Mouse (Mus musculus): ENCODE results near the gene Arid5b.
"Not testable (repeated sequence)": the region's sequence is repeated elsewhere in the genome, so short reads cannot be mapped to it uniquely, and the experiment has no call there.

Arid5b gene

GRCm38 (mm10) chr10:68114955-68115354, 163.6 kb downstream of the Arid5b start:
- DNase-seq (ENCODE audit: extremely low spot score, low read depth, low spot score): no peak

- DNase-seq (ENCODE audit: extremely low spot score, low read depth, low spot score): no peak
These were observed 164.9 kb downstream of the Arid5b start for GRCm38 (mm10) chr10:68113645-68114044.

DNA sequence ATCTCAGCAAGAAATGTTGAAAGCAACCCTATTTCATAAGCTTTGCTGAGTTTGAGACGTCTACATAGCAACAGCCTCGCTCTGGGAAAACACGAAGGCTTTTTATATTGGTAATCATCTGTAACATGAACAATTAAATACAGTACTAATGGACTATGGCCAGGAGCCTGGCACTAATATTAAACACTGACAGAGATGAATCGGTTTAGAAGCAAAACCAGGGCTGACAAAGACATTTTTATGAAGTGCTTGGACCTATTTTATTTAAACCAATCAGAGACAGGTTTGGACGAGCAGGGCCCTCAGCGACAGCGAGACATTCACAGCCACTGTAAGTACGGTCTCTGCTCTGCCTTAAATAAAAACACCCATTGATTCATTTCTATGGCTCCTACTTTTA, 165.6 kb downstream of the Arid5b start:
- no peak for DNase-seq (ENCODE audit: extremely low spot score, low read depth, low spot score)

- DNase-seq (ENCODE audit: extremely low spot score, low read depth, low spot score): no peak
These were observed 167.9 kb downstream of the Arid5b start for GRCm38 (mm10) chr10:68110607-68111006.

- DNase-seq (ENCODE audit: extremely low spot score, low read depth, low spot score): no peak
These were observed 168.4 kb downstream of the Arid5b start for GRCm38 (mm10) chr10:68110182-68110581.

DNA sequence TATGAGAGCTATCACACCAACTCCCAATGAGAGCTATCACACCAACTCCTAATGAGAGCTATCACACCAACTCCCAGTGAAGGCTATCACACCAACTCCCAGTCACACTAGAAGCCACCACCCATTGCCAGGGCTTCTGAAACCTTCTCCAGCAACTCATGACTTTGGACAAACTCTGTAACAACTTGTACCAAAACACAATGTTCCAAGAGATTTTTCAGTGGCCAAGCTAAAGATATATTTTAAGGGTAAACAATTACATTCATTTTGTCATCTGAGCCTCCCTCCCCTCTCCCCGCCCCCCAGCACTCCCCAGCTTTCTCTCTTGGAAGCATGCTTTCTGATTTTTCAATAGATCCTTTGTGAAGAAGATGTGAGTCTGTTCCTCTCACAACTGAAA, 168.9 kb downstream of the Arid5b start:
- DNase-seq (ENCODE audit: extremely low spot score, low read depth, low spot score): no peak

DNA sequence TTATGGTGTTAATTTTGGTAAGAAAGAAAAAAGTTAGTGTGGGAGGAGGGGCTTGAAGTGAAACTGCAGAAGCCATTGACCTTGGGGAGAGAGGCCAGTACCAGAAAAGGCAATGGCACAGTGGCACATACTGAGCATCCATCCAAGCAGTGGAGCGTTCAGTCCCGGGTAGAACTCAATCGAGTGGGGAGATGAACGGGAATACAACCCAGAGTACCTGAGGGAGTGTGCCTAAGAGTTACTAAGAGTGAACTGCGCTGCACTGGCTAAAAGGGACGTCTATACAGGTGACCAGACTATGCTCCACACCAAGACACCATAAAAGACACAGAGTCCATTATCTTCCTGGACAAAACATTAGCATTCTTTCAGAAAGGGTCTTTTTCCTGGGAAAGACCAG, 170.8 kb downstream of the Arid5b start:
- DNase-seq (ENCODE audit: extremely low spot score, low read depth, low spot score): no peak

GRCm38 (mm10) chr10:68106351-68106950, 172.1 kb downstream of the Arid5b start:
- no peak for DNase-seq (ENCODE audit: extremely low spot score, low read depth, low spot score)

DNA sequence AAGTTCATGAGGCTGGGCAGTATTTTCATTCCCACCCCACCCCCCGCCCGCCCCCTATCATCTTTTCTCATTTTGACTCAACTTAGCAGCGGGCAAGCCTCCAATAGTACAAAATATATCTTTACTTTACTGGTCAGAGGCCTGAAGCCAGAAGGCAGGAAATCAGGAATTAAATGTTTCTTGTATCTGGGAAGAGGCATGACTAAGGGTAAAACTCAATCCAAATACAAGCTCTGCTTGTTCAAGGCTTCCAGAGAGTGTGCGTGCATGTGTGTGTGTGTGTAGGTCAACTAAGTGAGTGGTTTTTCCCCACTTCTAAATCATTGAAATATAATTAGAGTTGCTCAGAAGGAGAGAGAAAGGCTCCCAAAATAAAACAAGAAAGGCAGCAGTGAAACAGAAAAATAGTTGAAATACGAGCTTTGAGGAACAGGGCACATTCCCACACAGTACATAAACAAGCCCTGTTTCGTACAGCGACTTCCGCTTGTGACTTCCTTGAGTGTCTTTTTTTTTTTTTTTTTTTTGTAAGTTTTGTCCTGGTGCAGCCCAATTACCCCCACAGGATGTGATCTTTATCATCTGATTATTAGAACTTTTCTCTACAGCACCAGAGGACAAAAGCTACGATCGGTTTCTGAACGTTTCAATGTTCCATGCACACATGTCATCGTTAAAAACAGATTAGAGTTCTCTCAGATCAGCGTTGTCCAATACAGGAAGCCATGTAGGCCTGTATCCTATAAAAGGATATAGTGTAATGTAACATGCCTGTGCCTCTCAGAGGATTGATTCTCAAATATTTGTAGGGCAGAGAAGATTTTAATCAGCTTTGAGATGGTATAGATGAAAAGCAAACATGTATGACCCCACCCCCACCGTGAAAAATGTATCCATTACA, 173.4 kb downstream of the Arid5b start:
- DNase-seq (ENCODE audit: extremely low spot score, low read depth, low spot score): no peak

DNA sequence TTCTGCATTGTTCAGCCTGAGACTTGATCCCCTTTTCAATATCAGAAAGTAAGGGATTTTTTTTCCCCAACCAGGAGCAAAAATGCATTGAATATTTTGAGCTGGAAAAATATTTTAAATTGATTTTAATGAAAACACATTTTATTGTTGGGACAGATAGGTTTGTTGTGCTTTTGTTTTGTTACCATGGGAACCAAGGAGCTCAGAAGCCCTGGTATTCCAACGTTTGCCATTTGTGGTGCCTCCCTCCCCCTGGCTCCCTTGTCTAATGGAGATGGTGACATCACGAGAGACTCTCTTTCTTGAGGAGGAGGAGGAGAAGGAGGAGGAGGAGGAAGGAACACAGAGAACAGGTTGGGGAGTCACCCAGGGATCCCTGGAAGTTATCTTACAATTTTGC, 174.1 kb downstream of the Arid5b start:
- DNase-seq (ENCODE audit: extremely low spot score, low read depth, low spot score): no peak

DNA sequence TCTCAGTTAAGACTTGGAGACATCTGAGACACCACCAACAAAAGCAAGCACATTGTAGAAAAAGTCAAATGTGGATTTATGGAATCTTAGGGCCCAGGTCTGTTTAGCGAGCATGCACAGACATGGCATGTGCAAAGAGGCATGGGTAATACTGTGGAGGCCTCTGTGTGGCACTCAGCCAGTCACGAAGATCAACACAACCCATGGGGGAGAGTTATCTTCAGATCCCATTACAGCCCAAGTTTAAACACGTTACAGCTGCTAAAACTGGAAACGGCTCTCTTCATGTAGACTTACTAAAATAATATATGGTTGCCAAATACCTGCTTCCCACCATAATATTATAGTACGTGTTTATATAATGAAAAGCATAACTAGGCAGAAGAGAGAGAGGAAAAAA, 174.6 kb downstream of the Arid5b start:
- no peak for DNase-seq (ENCODE audit: extremely low spot score, low read depth, low spot score)

- DNase-seq (ENCODE audit: extremely low spot score, low read depth, low spot score): no peak
These were observed 175.3 kb downstream of the Arid5b start for GRCm38 (mm10) chr10:68103078-68103855.

- DNase-seq (ENCODE audit: extremely low spot score, low read depth, low spot score): no peak
These were observed 176.0 kb downstream of the Arid5b start for GRCm38 (mm10) chr10:68102566-68102965.

- no peak for DNase-seq (ENCODE audit: extremely low spot score, low read depth, low spot score)
These were observed 177.3 kb downstream of the Arid5b start for GRCm38 (mm10) chr10:68101251-68101650.

DNA sequence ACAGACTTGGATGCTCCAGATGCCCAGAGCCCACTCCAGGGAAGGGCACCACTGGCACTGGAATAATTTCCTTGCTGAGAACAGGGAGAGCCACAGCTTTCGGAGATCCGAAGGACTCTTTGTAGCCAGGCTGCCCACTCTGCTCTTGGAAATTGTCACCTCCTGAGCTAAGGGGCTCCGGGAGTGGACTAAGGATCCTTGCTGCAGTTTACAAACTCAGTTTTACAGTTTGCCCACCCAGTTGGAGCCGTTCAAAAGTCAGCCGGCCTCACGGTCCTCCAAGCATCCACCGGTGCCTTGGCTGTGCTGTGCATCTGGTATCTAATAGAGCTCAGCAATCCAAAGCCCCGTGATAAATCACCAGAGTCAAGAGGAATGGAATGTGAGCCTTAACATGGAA, 178.0 kb downstream of the Arid5b start:
- DNase-seq (ENCODE audit: extremely low spot score, low read depth, low spot score): no peak

GRCm38 (mm10) chr10:68099801-68100200, 178.7 kb downstream of the Arid5b start:
- DNase-seq (ENCODE audit: extremely low spot score, low read depth, low spot score): not testable (repeated sequence)

DNA sequence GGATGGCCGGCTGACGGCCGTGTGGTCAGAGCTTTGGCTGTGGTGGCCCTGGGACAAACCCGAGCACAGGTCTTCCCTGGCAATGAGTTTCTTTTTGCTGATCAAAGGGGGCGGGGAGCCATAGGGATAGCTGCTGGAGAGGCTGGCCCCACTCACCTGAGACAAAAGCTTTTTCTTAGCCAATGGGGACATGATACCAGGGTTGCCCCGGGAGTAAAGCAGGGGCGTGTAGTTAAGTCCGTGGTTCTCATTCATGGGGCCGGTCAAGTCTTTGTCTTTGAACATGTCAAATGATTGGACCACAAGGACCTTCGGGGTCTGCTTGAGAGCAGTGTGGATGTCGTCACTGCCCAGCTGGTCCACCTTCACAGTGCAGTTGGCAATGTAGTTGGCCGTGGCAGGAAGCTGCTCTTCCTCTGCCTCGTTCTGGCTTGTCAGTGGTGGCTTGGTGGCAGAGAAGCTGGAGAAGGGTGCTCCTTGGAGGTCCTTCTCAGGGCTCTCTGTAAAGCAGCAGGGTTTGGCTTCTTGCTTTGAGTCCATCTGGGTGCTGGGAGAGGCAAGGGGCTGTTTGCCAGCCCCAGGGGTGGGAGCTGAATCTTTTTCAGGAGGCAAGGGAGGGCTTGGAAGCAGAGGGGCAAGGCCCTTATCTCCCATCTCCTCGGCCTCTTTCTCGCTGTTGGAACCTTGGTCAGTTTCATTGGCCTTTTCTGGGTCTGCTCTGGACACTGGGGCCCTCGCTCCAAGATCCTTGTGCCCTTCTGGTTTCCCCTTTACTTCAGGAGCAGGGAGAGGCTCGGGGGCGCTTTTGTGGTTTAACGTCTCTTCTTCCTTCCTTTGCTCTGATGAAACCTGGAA, 180.5 kb downstream of the Arid5b start:
- no peak for DNase-seq (ENCODE audit: extremely low spot score, low read depth, low spot score)

DNA sequence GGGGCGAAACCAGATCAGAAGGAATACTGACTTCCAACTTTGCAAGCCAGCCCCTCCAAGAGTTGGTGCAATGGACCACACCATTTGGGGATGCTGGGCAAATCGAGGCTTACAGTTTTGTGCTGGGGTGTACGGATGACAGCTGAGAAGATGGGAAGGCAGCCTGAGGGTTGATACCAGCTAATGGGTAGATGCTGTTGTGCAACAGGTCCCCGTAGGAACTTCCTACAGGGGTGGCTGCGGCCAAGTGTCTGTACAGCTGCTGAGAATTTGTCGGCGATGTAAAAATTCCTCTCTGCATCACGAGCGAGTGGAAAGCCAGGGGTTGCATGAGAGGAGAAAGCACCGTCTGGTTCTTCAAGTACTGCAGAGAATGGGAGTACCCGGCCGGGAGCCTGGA, 182.1 kb downstream of the Arid5b start:
- DNase-seq (ENCODE audit: extremely low spot score, low read depth, low spot score): no peak

DNA sequence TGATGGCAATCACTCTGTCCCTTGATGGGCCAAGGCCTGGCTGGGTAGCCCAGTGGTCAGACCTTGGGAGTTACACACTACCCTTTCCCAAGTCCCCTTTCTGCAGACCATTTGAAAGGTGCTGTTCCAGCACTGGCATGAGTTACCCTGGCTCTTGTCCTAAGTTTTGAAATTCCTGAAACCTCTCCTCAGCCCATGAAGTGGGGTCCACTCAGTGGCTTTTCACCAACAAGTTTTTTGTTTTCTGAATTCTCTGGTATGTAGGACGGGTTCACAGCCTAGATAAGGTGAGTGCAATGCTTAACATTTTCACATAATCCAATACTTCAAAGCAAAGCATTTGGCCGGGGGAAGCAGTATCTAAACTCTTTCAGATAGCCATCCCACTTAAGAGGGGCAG, 183.4 kb downstream of the Arid5b start:
- DNase-seq (ENCODE audit: extremely low spot score, low read depth, low spot score): no peak

DNA sequence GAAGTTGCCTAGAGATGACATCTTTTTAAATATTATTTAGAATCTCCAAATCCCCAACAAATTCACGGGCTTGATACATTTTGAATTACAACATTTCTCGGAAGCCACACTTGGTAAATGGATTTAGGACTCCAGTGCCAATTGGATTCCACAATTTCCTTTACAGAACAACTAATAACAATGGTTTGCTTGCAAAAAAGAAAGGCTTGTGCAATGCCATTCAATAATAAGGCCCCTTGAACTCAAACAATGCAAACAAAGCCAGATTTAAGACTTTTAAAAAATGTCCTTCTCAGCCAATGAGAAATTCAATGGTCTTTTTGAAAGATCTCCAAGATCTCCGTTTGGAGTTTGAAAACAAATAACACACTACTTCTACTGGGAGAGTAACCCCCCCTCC, 185.0 kb downstream of the Arid5b start:
- DNase-seq (ENCODE audit: extremely low spot score, low read depth, low spot score): no peak

- DNase-seq (ENCODE audit: extremely low spot score, low read depth, low spot score): no peak
These were observed 186.7 kb downstream of the Arid5b start for GRCm38 (mm10) chr10:68091840-68092239.
